Mouse (Mus musculus): ENCODE results near the gene Gm28635. TPM values are rescaled to one million over a fixed set of nuclear protein-coding genes. Genes with fewer than 3 reads are reported as not detected.

The Gm28635 gene
- total and polyA plus RNA-seq, 3 experiments, result 5.8 to 5.9 TPM; not detected in 1

GRCm38 (mm10) chr2:84721182-84721581 lies 43.3 kb upstream of the Gm28635 start:
- intact Hi-C loops (cut with DNase I), result no loop called here
- DNase-seq, result no peak
- no peak overlapping the region for H3K27ac ChIP-seq
- no peak overlapping the region for H3K9ac ChIP-seq (ENCODE audit: low read depth, low read length)
- H3K27me3 ChIP-seq (ENCODE audit: control insufficient read depth, insufficient read depth, low read length), result no peaks in the 10 kb centered on the region
- no peak for TF ChIP-seq POLR2A (IDR thresholded peaks at IDR 0.05; ENCODE audit: insufficient read depth, low read depth, low read length)
- TF ChIP-seq CTCF (IDR thresholded peaks at IDR 0.05), result no peak
- TF ChIP-seq EP300 (IDR thresholded peaks at IDR 0.05; ENCODE audit: insufficient read depth, low read depth, low read length), result no peak
- no peaks in the 10 kb centered on the region; the same call in 1 of the 2 replicates for H3K79me2 ChIP-seq (replicated peaks; ENCODE audit: control insufficient read depth, insufficient read depth, low read length)
- no peak overlapping the region for H3K4me3 ChIP-seq
- peaks cover 14% of the 10 kb centered on the region for H3K36me3 ChIP-seq (ENCODE audit: control insufficient read depth, insufficient read depth, low read length)
- peaks cover 7% of the 10 kb centered on the region for H3K4me1 ChIP-seq (ENCODE audit: control insufficient read depth, insufficient read depth, low read length)
- 72% methylated on average over 3 of the region's 3 CpGs for WGBS

- Histone ChIP-seq H3K4me3 (no peak overlapping the region), H3K9ac (ENCODE audit: low read depth, low read length) (no peak overlapping the region), H3K36me3 (ENCODE audit: control insufficient read depth, insufficient read depth, low read length) (peaks cover 12% of the 10 kb centered on the region), H3K4me1 (ENCODE audit: control insufficient read depth, insufficient read depth, low read length) (peaks cover 6% of the 10 kb centered on the region), H3K27ac (no peak overlapping the region), H3K79me2 (replicated peaks; ENCODE audit: control insufficient read depth, insufficient read depth, low read length) (no peaks in the 10 kb centered on the region; the same call in 1 of the 2 replicates), H3K27me3 (ENCODE audit: control insufficient read depth, insufficient read depth, low read length) (no peaks in the 10 kb centered on the region)
- no peak for TF ChIP-seq POLR2A (IDR thresholded peaks at IDR 0.05; ENCODE audit: insufficient read depth, low read depth, low read length)
- TF ChIP-seq EP300 (IDR thresholded peaks at IDR 0.05; ENCODE audit: insufficient read depth, low read depth, low read length), result no peak
- no peak for TF ChIP-seq CTCF (IDR thresholded peaks at IDR 0.05)
- intact Hi-C loops (cut with DNase I), result no loop called here
- DNase-seq, result no peak
- WGBS, result 95% methylated on average over 2 of the region's 2 CpGs
Observed at GRCm38 (mm10) chr2:84720718-84721117, 42.9 kb upstream of the Gm28635 start.

GRCm38 (mm10) chr2:84717357-84717756 lies 39.5 kb upstream of the Gm28635 start:
- peaks cover 2% of the 10 kb centered on the region for H3K36me3 ChIP-seq (ENCODE audit: control insufficient read depth, insufficient read depth, low read length)
- H3K27me3 ChIP-seq (ENCODE audit: control insufficient read depth, insufficient read depth, low read length), result no peaks in the 10 kb centered on the region
- H3K79me2 ChIP-seq (replicated peaks; ENCODE audit: control insufficient read depth, insufficient read depth, low read length), result no peaks in the 10 kb centered on the region
- peak overlapping the region; percentile 99 for H3K27ac ChIP-seq
- TF ChIP-seq EP300 (IDR thresholded peaks at IDR 0.05; ENCODE audit: insufficient read depth, low read depth, low read length) (no peak), CTCF (IDR thresholded peaks at IDR 0.05) (no peak), POLR2A (IDR thresholded peaks at IDR 0.05; ENCODE audit: insufficient read depth, low read depth, low read length) (no peak)
- DNase-seq, result no peak
- no peak overlapping the region for H3K9ac ChIP-seq (ENCODE audit: low read depth, low read length)
- H3K4me3 ChIP-seq, result no peak overlapping the region
- peaks cover 2% of the 10 kb centered on the region for H3K4me1 ChIP-seq (ENCODE audit: control insufficient read depth, insufficient read depth, low read length)
- 78% methylated on average over 4 of the region's 4 CpGs for WGBS
- intact Hi-C loops (cut with DNase I), result no loop called here

- H3K79me2 ChIP-seq (replicated peaks; ENCODE audit: control insufficient read depth, insufficient read depth, low read length), result no peaks in the 10 kb centered on the region
- peaks cover 2% of the 10 kb centered on the region for H3K36me3 ChIP-seq (ENCODE audit: control insufficient read depth, insufficient read depth, low read length)
- intact Hi-C loops (cut with DNase I), result loop anchor here (1.0 kb wide), 1 partner anchor 11 kb away; the partner anchor contains the start of gene Clp1
- H3K27ac ChIP-seq, result peak overlapping the region; percentile 99
- WGBS, result 14% methylated on average over 9 of the region's 9 CpGs
- H3K27me3 ChIP-seq (ENCODE audit: control insufficient read depth, insufficient read depth, low read length), result no peaks in the 10 kb centered on the region
- TF ChIP-seq EP300 (IDR thresholded peaks at IDR 0.05; ENCODE audit: insufficient read depth, low read depth, low read length), result no peak
- TF ChIP-seq POLR2A (IDR thresholded peaks at IDR 0.05; ENCODE audit: insufficient read depth, low read depth, low read length), result no peak
- TF ChIP-seq CTCF (IDR thresholded peaks at IDR 0.05), result no peak
- H3K9ac ChIP-seq (ENCODE audit: low read depth, low read length), result peak overlapping the region; percentile 82
- H3K4me1 ChIP-seq (ENCODE audit: control insufficient read depth, insufficient read depth, low read length), result peaks cover 2% of the 10 kb centered on the region
- peak overlapping the region; percentile 97 for H3K4me3 ChIP-seq
- DNase-seq, result no peak
Observed at GRCm38 (mm10) chr2:84716423-84717355, 38.8 kb upstream of the Gm28635 start.

- Histone ChIP-seq H3K4me1 (ENCODE audit: control insufficient read depth, insufficient read depth, low read length) (peaks cover 2% of the 10 kb centered on the region), H3K4me3 (peak overlapping the region; percentile 97), H3K36me3 (ENCODE audit: control insufficient read depth, insufficient read depth, low read length) (peaks cover 5% of the 10 kb centered on the region), H3K79me2 (replicated peaks; ENCODE audit: control insufficient read depth, insufficient read depth, low read length) (no peaks in the 10 kb centered on the region), H3K9ac (ENCODE audit: low read depth, low read length) (peak overlapping the region; percentile 82), H3K27ac (peak overlapping the region; percentile 99), H3K27me3 (ENCODE audit: control insufficient read depth, insufficient read depth, low read length) (no peaks in the 10 kb centered on the region)
- peak in 1 of 2 experiments; percentile 81 for DNase-seq
- intact Hi-C loops (cut with DNase I), result loop anchor here (1.0 to 2.0 kb wide), 2 partner anchors 12 to 37 kb away; partner anchors contain the start of genes Clp1, Gm28635, Med19 and Tmx2
- under 1% methylated on average over 33 of the region's 33 CpGs for WGBS
- TF ChIP-seq POLR2A (IDR thresholded peaks at IDR 0.05; ENCODE audit: insufficient read depth, low read depth, low read length) (no peak; the same call in none of the 2 replicates), CTCF (IDR thresholded peaks at IDR 0.05) (no peak), EP300 (IDR thresholded peaks at IDR 0.05; ENCODE audit: insufficient read depth, low read depth, low read length) (no peak)
Observed at GRCm38 (mm10) chr2:84715562-84716361, 37.9 kb upstream of the Gm28635 start.

All from heart, adult 2 months (tissue).